Mouse (Mus musculus): ENCODE measurements around the gene Tspear.

GRCm38 (mm10) chr10:77726186-77726585 lies 39.8 kb downstream of the Tspear start, which contains the start of gene Gm10100:
- no peak for TF ChIP-seq CTCF (IDR thresholded peaks at IDR 0.05; ENCODE audit: borderline replicate concordance, insufficient read depth, low read depth, low read length)
- no peak for TF ChIP-seq POLR2A (IDR thresholded peaks at IDR 0.05; ENCODE audit: borderline replicate concordance, insufficient read depth, low read length)

Measured in cerebellum, adult 2 months (tissue).